In the genomic region with DNA sequence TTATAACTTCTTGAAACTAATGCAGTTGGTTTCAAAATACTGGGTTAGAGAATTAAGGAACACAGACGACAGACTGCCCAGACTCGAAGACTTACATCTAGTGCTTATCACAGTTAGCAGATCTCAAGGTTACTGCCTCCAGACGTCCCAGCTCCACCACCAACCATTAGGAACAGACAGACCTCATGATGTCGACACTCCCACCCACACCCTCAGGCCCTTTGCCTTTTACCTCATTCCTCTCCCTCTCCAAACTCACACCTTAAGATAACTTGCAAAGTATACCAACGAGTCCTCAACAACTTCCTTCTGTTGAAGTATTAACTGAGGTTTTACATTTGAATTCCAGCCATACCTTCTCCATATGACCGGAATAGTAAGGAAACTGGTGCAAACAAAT, we compare ENCODE assay signal across 32 mouse cellular contexts. TPM values are rescaled to one million over a fixed set of nuclear protein-coding genes. Genes with fewer than 3 reads are reported as not detected.
DNase-seq lines count a peak whose midpoint lies in the region; ATAC-seq and TF ChIP-seq lines count a peak whose summit lies in the region.
"Had no signal": no experiment of that assay in that cellular context is flagged by ENCODE, and none has a peak within 500 bp of the region (broad histone marks: within the 10 kb centered on the region; RNA-seq: fewer than 3 reads in every experiment).

No protein-coding gene starts in this region.

- H3K4me1 ChIP-seq in midbrain, embryonic 11.5 days (ENCODE audit: control insufficient read depth, insufficient read depth, low read length), result no peaks in the 10 kb centered on the region
- 0 out of 2 replicates have a peak, but pooled peaks cover 2% of the 10 kb centered on the region for H3K4me1 ChIP-seq in midbrain, embryonic 14.5 days (ENCODE audit: control insufficient read depth, insufficient read depth, low read length)
- no peaks in the 10 kb centered on the region for H3K4me1 ChIP-seq in lung, postnatal 0 days (ENCODE audit: insufficient read depth, low read depth, low read length)
- peaks cover 12% of the 10 kb centered on the region for H3K4me1 ChIP-seq in small intestine, adult 2 months (ENCODE audit: control insufficient read depth, insufficient read depth, insufficient read length, low read length)
- peaks cover 7% of the 10 kb centered on the region; the same call in 1 of the 2 replicates for H3K4me1 ChIP-seq in heart, embryonic 11.5 days (ENCODE audit: control insufficient read depth, insufficient read depth, low read length)
- 0 out of 2 replicates have a peak, but pooled peaks cover 6% of the 10 kb centered on the region for H3K4me1 ChIP-seq in kidney, embryonic 14.5 days (ENCODE audit: control insufficient read depth, insufficient read depth, low read length)
- H3K4me1 ChIP-seq: hindbrain, embryonic 12.5 days; neural tube, embryonic 12.5 days had no signal

- H3K9me3 ChIP-seq in midbrain, embryonic 11.5 days (ENCODE audit: control insufficient read depth, low read length), result no peaks in the 10 kb centered on the region
- H3K9me3 ChIP-seq in midbrain, embryonic 14.5 days (ENCODE audit: control insufficient read depth, low read length), result no peaks in the 10 kb centered on the region
- no peaks in the 10 kb centered on the region for H3K9me3 ChIP-seq in lung, postnatal 0 days (ENCODE audit: low read length)
- H3K9me3 ChIP-seq in heart, embryonic 11.5 days (replicated peaks; ENCODE audit: control insufficient read depth, low read length), result no peaks in the 10 kb centered on the region
- H3K9me3 ChIP-seq in kidney, embryonic 14.5 days (ENCODE audit: control insufficient read depth, low read length), result no peaks in the 10 kb centered on the region
- H3K9me3 ChIP-seq: embryonic facial prominence, embryonic 13.5 days; hindbrain, embryonic 12.5 days; limb, embryonic 13.5 days; midbrain, embryonic 10.5 days; neural tube, embryonic 12.5 days had no signal

- DNase-seq in midbrain, embryonic 11.5 days (ENCODE audit: low spot score, missing footprints), result peak; percentile 28
- no peak for DNase-seq in midbrain, embryonic 14.5 days
- DNase-seq in lung, postnatal 0 days (ENCODE audit: low spot score), result peak; percentile 94
- no peak for DNase-seq in kidney, postnatal 14 days
- DNase-seq: adrenal gland, postnatal 36 days; cerebellum, adult 18-20 months; cerebellum, postnatal 10 days; gastrocnemius, postnatal 10 days; kidney, adult 9 months; kidney, postnatal 25 days; thymus, postnatal 25 days had no signal

- H3K4me3 ChIP-seq in midbrain, embryonic 11.5 days (ENCODE audit: low read depth, low read length), result no peak overlapping the region
- no peak overlapping the region for H3K4me3 ChIP-seq in midbrain, embryonic 14.5 days (replicated peaks; ENCODE audit: low read depth, low read length)
- H3K4me3 ChIP-seq in lung, postnatal 0 days (ENCODE audit: low read depth, low read length), result no peak overlapping the region
- no peak overlapping the region for H3K4me3 ChIP-seq in small intestine, adult 2 months (ENCODE audit: low read depth, low read length)
- no peak overlapping the region for H3K4me3 ChIP-seq in heart, embryonic 11.5 days (ENCODE audit: low read depth, low read length)
- H3K4me3 ChIP-seq in kidney, embryonic 14.5 days (ENCODE audit: low read length), result no peak overlapping the region
- H3K4me3 ChIP-seq: embryonic facial prominence, embryonic 13.5 days; hindbrain, embryonic 12.5 days; layer of hippocampus, adult 2 months; limb, embryonic 13.5 days; midbrain, embryonic 10.5 days; myocyte; neural tube, embryonic 12.5 days had no signal

- no peak overlapping the region for H3K9ac ChIP-seq in midbrain, embryonic 11.5 days (ENCODE audit: low read length)
- no peak overlapping the region for H3K9ac ChIP-seq in midbrain, embryonic 14.5 days (replicated peaks; ENCODE audit: low read length)
- no peak overlapping the region for H3K9ac ChIP-seq in lung, postnatal 0 days (replicated peaks; ENCODE audit: low read depth)
- H3K9ac ChIP-seq in heart, embryonic 11.5 days (ENCODE audit: low read depth, low read length), result no peak overlapping the region
- H3K9ac ChIP-seq in kidney, embryonic 14.5 days (ENCODE audit: low read depth, low read length), result no peak overlapping the region
- H3K9ac ChIP-seq: embryonic facial prominence, embryonic 13.5 days; hindbrain, embryonic 12.5 days; limb, embryonic 13.5 days; neural tube, embryonic 12.5 days had no signal

- no peak for ATAC-seq in midbrain, embryonic 11.5 days (ENCODE audit: low FRiP score)
- ATAC-seq in midbrain, embryonic 14.5 days (ENCODE audit: low FRiP score, low TSS enrichment), result no peak
- peak; percentile 53 for ATAC-seq in lung, postnatal 0 days
- no peak for ATAC-seq in heart, embryonic 11.5 days (replicated peaks; ENCODE audit: insufficient number of reproducible peaks, low FRiP score, low TSS enrichment)
- ATAC-seq in kidney, embryonic 14.5 days (ENCODE audit: low FRiP score, low TSS enrichment), result no peak
- ATAC-seq: CD4-positive, CD25-positive, alpha-beta regulatory T cell, adult 4 months; hindbrain, postnatal 0 days; intestine, postnatal 0 days had no signal

- H3K27me3 ChIP-seq in midbrain, embryonic 11.5 days (ENCODE audit: control insufficient read depth, insufficient read depth, low read length), result no peaks in the 10 kb centered on the region
- no peaks in the 10 kb centered on the region for H3K27me3 ChIP-seq in midbrain, embryonic 14.5 days (ENCODE audit: control insufficient read depth, insufficient read depth, low read length)
- no peaks in the 10 kb centered on the region for H3K27me3 ChIP-seq in lung, postnatal 0 days (replicated peaks; ENCODE audit: insufficient read depth, low read length)
- no peaks in the 10 kb centered on the region for H3K27me3 ChIP-seq in small intestine, adult 2 months (ENCODE audit: control insufficient read depth, insufficient read depth, low read length)
- H3K27me3 ChIP-seq in heart, embryonic 11.5 days (ENCODE audit: control insufficient read depth, insufficient read depth, low read length), result no peaks in the 10 kb centered on the region; the same call in 1 of the 2 replicates
- no peaks in the 10 kb centered on the region for H3K27me3 ChIP-seq in kidney, embryonic 14.5 days (ENCODE audit: control insufficient read depth, insufficient read depth, low read length)
- H3K27me3 ChIP-seq: embryonic facial prominence, embryonic 13.5 days; hindbrain, embryonic 12.5 days; limb, embryonic 13.5 days; neural tube, embryonic 12.5 days had no signal

- WGBS in midbrain, embryonic 11.5 days, result 79% methylated on average over 6 of the region's 6 CpGs
- WGBS in midbrain, embryonic 14.5 days, result 81% methylated on average over 6 of the region's 6 CpGs
- 28% methylated on average over 6 of the region's 6 CpGs for whole genome bisulfite sequencing in lung, postnatal 0 days
- 16% methylated on average over 6 of the region's 6 CpGs for WGBS in small intestine, adult 2 months
- WGBS in heart, embryonic 11.5 days (ENCODE audit: insufficient replicate concordance), result 39% methylated on average over 6 of the region's 6 CpGs
- 57% methylated on average over 6 of the region's 6 CpGs for WGBS in kidney, embryonic 14.5 days

- H3K36me3 ChIP-seq in midbrain, embryonic 11.5 days (ENCODE audit: control insufficient read depth, insufficient read depth, low read length), result no peaks in the 10 kb centered on the region
- H3K36me3 ChIP-seq in midbrain, embryonic 14.5 days (ENCODE audit: control insufficient read depth, insufficient read depth, low read length), result no peaks in the 10 kb centered on the region
- H3K36me3 ChIP-seq in lung, postnatal 0 days (ENCODE audit: insufficient read depth, low read length), result no peaks in the 10 kb centered on the region
- no peaks in the 10 kb centered on the region for H3K36me3 ChIP-seq in small intestine, adult 2 months (ENCODE audit: control insufficient read depth, insufficient read depth, low read length)
- H3K36me3 ChIP-seq in heart, embryonic 11.5 days (ENCODE audit: control insufficient read depth, insufficient read depth, low read length), result no peaks in the 10 kb centered on the region
- H3K36me3 ChIP-seq in kidney, embryonic 14.5 days (ENCODE audit: control insufficient read depth, insufficient read depth, low read length), result no peaks in the 10 kb centered on the region
- H3K36me3 ChIP-seq: embryonic facial prominence, embryonic 13.5 days; hindbrain, embryonic 12.5 days; limb, embryonic 13.5 days; midbrain, embryonic 10.5 days; neural tube, embryonic 12.5 days had no signal

- no peak for TF ChIP-seq CTCF in lung, postnatal 0 days (IDR thresholded peaks at IDR 0.05)
- no peak for TF ChIP-seq CTCF in small intestine, adult 2 months (IDR thresholded peaks at IDR 0.05; ENCODE audit: extremely low read depth, insufficient read length, insufficient replicate concordance, low read depth, low read length)

- TF ChIP-seq EP300 in lung, postnatal 0 days (IDR thresholded peaks at IDR 0.05), result peak; percentile 99

- H3K4me2 ChIP-seq in midbrain, embryonic 11.5 days, result no peak overlapping the region
- no peak overlapping the region for H3K4me2 ChIP-seq in midbrain, embryonic 14.5 days (ENCODE audit: low read length)
- H3K4me2 ChIP-seq in lung, postnatal 0 days (replicated peaks; ENCODE audit: low read depth, low read length), result no peak overlapping the region
- H3K4me2 ChIP-seq in heart, embryonic 11.5 days, result no peak overlapping the region
- no peak overlapping the region for H3K4me2 ChIP-seq in kidney, embryonic 14.5 days (replicated peaks; ENCODE audit: low read depth, low read length)
- H3K4me2 ChIP-seq: embryonic facial prominence, embryonic 13.5 days; hindbrain, embryonic 12.5 days; limb, embryonic 13.5 days; liver, embryonic 11.5 days; neural tube, embryonic 12.5 days had no signal

- TF ChIP-seq POLR2A in small intestine, adult 2 months (IDR thresholded peaks at IDR 0.05; ENCODE audit: low read depth, low read length), result no peak

- H3K27ac ChIP-seq in midbrain, embryonic 11.5 days (ENCODE audit: low read depth, low read length), result no peak overlapping the region
- H3K27ac ChIP-seq in midbrain, embryonic 14.5 days (replicated peaks; ENCODE audit: low read depth, low read length), result no peak overlapping the region
- peak overlapping the region; percentile 92 for H3K27ac ChIP-seq in lung, postnatal 0 days (ENCODE audit: low read length)
- peak overlapping the region; percentile 94 for H3K27ac ChIP-seq in small intestine, adult 2 months (ENCODE audit: insufficient read depth, low read depth, low read length)
- no peak overlapping the region for H3K27ac ChIP-seq in heart, embryonic 11.5 days (ENCODE audit: low read depth, low read length)
- no peak overlapping the region for H3K27ac ChIP-seq in kidney, embryonic 14.5 days (ENCODE audit: low read depth, low read length)
- H3K27ac ChIP-seq: embryonic facial prominence, embryonic 13.5 days; hindbrain, embryonic 12.5 days; hindbrain, postnatal 0 days; layer of hippocampus, adult 2 months; limb, embryonic 13.5 days; midbrain, embryonic 10.5 days; neural tube, embryonic 12.5 days had no signal

RNA-seq across cellular contexts. Expression of gene Tmem139, which starts 1.3 kb away (rescaled TPM):
- 0.19 and 0.23 TPM in 2 replicates for polyA plus RNA-seq in midbrain, embryonic 11.5 days (2014; fragmentation: Nextera tagmentation; extraction: Ambion mirVana)
- 0.18 TPM in 1 of 2 replicates, not detected in the other for polyA plus RNA-seq in midbrain, embryonic 14.5 days (2014; fragmentation: Nextera tagmentation; extraction: Ambion mirVana)
- 22.9 and 26.5 TPM in 2 replicates for polyA plus RNA-seq in lung, postnatal 0 days (2015; fragmentation: Nextera tagmentation; extraction: Ambion mirVana)
- 20.1 and 23.1 TPM in 2 replicates for polyA plus RNA-seq in small intestine, adult 2 months (2012; rRNA removed)
- 0.51 TPM in 1 of 2 replicates, not detected in the other for polyA plus RNA-seq in heart, embryonic 11.5 days (2014; fragmentation: Nextera tagmentation; extraction: Ambion mirVana)
- polyA plus RNA-seq in kidney, embryonic 14.5 days (2014; fragmentation: Nextera tagmentation; extraction: Ambion mirVana), result 2.6 and 3.0 TPM in 2 replicates
- polyA plus RNA-seq: brain, embryonic 14.5 days; CD4-positive, CD25-positive, alpha-beta regulatory T cell, adult 4 months; forebrain, embryonic 11.5 days; myocyte had no signal

RNA-seq across cellular contexts. Expression of gene Casp2, which starts 4.4 kb away (rescaled TPM):
- 70.2 and 78.8 TPM in 2 replicates for polyA plus RNA-seq in midbrain, embryonic 11.5 days (2014; fragmentation: Nextera tagmentation; extraction: Ambion mirVana)
- polyA plus RNA-seq in midbrain, embryonic 14.5 days (2014; fragmentation: Nextera tagmentation; extraction: Ambion mirVana), result 41.9 and 51.0 TPM in 2 replicates
- 29.0 and 33.1 TPM in 2 replicates for polyA plus RNA-seq in lung, postnatal 0 days (2015; fragmentation: Nextera tagmentation; extraction: Ambion mirVana)
- 13.6 and 16.0 TPM in 2 replicates for polyA plus RNA-seq in small intestine, adult 2 months (2012; rRNA removed)
- polyA plus RNA-seq in heart, embryonic 11.5 days (2014; fragmentation: Nextera tagmentation; extraction: Ambion mirVana), result 34.4 and 34.7 TPM in 2 replicates
- 46.1 and 66.5 TPM in 2 replicates for polyA plus RNA-seq in kidney, embryonic 14.5 days (2014; fragmentation: Nextera tagmentation; extraction: Ambion mirVana)

RNA-seq across cellular contexts. Expression of gene Gstk1, which starts 14.7 kb away (rescaled TPM):
- 15.3 and 15.7 TPM in 2 replicates for polyA plus RNA-seq in midbrain, embryonic 11.5 days (2014; fragmentation: Nextera tagmentation; extraction: Ambion mirVana)
- 8.4 and 10.2 TPM in 2 replicates for polyA plus RNA-seq in midbrain, embryonic 14.5 days (2014; fragmentation: Nextera tagmentation; extraction: Ambion mirVana)
- polyA plus RNA-seq in lung, postnatal 0 days (2015; fragmentation: Nextera tagmentation; extraction: Ambion mirVana), result 94.8 and 105 TPM in 2 replicates
- polyA plus RNA-seq in small intestine, adult 2 months (2012; rRNA removed), result 23.1 and 25.7 TPM in 2 replicates
- polyA plus RNA-seq in heart, embryonic 11.5 days (2014; fragmentation: Nextera tagmentation; extraction: Ambion mirVana), result 13.4 and 14.7 TPM in 2 replicates
- polyA plus RNA-seq in kidney, embryonic 14.5 days (2014; fragmentation: Nextera tagmentation; extraction: Ambion mirVana), result 33.3 and 37.2 TPM in 2 replicates

RNA-seq across cellular contexts. Expression of gene Clcn1, which starts 26.1 kb away (rescaled TPM):
- polyA plus RNA-seq in midbrain, embryonic 11.5 days (2014; fragmentation: Nextera tagmentation; extraction: Ambion mirVana), result 1.4 and 1.6 TPM in 2 replicates
- polyA plus RNA-seq in midbrain, embryonic 14.5 days (2014; fragmentation: Nextera tagmentation; extraction: Ambion mirVana), result 2.8 and 3.4 TPM in 2 replicates
- polyA plus RNA-seq in lung, postnatal 0 days (2015; fragmentation: Nextera tagmentation; extraction: Ambion mirVana), result 0.05 TPM in 1 of 2 replicates, not detected in the other
- polyA plus RNA-seq in small intestine, adult 2 months (2012; rRNA removed), result 0.18 and 0.24 TPM in 2 replicates
- 0.55 and 0.82 TPM in 2 replicates for polyA plus RNA-seq in heart, embryonic 11.5 days (2014; fragmentation: Nextera tagmentation; extraction: Ambion mirVana)
- 0.20 TPM in 2 replicates for polyA plus RNA-seq in kidney, embryonic 14.5 days (2014; fragmentation: Nextera tagmentation; extraction: Ambion mirVana)
- polyA plus RNA-seq: CD4-positive, CD25-positive, alpha-beta regulatory T cell, adult 4 months; stomach, embryonic 14.5 days had no signal

RNA-seq across cellular contexts. Expression of gene Tas2r144, which starts 45.3 kb away (rescaled TPM):
- polyA plus RNA-seq in midbrain, embryonic 11.5 days (2014; fragmentation: Nextera tagmentation; extraction: Ambion mirVana), result not detected in 2 replicates
- polyA plus RNA-seq in midbrain, embryonic 14.5 days (2014; fragmentation: Nextera tagmentation; extraction: Ambion mirVana), result not detected in 2 replicates
- not detected in 2 replicates for polyA plus RNA-seq in lung, postnatal 0 days (2015; fragmentation: Nextera tagmentation; extraction: Ambion mirVana)
- not detected in 2 replicates for polyA plus RNA-seq in small intestine, adult 2 months (2012; rRNA removed)
- polyA plus RNA-seq in heart, embryonic 11.5 days (2014; fragmentation: Nextera tagmentation; extraction: Ambion mirVana), result not detected in 2 replicates
- polyA plus RNA-seq in kidney, embryonic 14.5 days (2014; fragmentation: Nextera tagmentation; extraction: Ambion mirVana), result not detected in 2 replicates
- polyA plus RNA-seq: brain, embryonic 14.5 days; CD4-positive, CD25-positive, alpha-beta regulatory T cell, adult 4 months; embryonic facial prominence, embryonic 13.5 days; forebrain, embryonic 11.5 days; gonadal fat pad, adult 2 months; heart, embryonic 14.5 days; hindbrain, embryonic 12.5 days; hindbrain, postnatal 0 days; intestine, postnatal 0 days; limb, embryonic 13.5 days; liver, embryonic 11.5 days; liver, embryonic 16.5 days; midbrain, embryonic 10.5 days; midbrain, postnatal 0 days; myocyte; neural tube, embryonic 12.5 days; stomach, embryonic 14.5 days had no signal

Comparison
In these comparisons a context has a peak if more than half of its experiments do, and no peak if none do; other contexts are left out.
1. DNase-seq: peak in midbrain, embryonic 11.5 days (single experiment) and lung, postnatal 0 days (single experiment); none in midbrain, embryonic 14.5 days (single experiment) and kidney, postnatal 14 days (single experiment).
2. H3K27ac ChIP-seq: peak in lung, postnatal 0 days (single experiment) and small intestine, adult 2 months (single experiment); none in midbrain, embryonic 11.5 days (single experiment), midbrain, embryonic 14.5 days (single experiment), heart, embryonic 11.5 days (single experiment) and kidney, embryonic 14.5 days (single experiment).